Comparison of ENCODE assay signal across 8 mouse cellular contexts in the genomic region with DNA sequence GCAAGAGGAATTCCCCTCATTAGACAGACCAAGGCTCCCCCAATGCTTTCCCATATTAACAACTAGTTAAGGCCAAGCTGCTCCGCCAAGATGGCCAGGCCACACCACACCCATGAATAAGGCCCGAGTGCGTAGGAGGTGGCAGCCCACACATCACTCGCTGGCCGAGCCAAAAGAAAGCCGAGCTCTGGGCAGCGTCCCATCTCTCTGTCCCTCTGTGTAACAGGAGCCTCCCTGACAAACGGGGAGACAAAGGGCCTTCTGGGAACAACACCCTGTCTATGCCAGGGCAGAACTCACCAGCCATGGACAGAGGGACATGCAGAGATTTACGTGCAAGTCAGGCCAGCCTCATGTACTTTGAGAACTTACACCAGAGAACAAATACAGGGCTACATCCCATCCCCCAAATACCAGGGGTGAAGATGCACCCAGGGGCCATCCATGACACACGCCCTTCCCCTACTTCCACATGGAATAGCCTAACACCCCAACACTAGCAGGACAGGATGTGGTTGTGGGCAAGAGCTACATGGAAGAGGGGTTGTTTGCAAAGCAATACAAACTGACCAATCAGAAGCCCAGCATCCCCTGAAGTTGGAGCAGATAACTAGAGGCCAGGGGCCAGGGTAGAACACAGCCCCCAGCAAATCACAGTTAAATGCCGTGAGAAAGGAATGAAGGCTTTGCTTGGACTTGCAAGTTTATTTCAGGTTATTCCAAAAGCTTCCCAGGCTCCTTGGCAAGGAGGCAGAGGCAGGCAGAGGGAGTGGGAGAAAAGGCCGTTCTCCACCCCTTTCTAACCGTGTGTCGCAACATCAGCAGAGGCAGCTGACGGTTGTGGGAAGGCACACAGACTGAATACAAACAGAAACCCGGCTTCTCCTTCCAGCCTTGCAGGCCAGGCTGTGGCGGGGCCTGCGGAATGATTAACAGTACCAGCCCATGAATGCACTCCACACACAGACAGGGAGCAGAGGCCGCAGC. TPM values are rescaled to one million over a fixed set of nuclear protein-coding genes. Genes with fewer than 3 reads are reported as not detected.
DNase-seq lines count a peak whose midpoint lies in the region; ATAC-seq and TF ChIP-seq lines count a peak whose summit lies in the region.

No protein-coding gene starts in this region.

- H3K4me1 ChIP-seq in kidney, adult 2 months (ENCODE audit: control insufficient read depth, insufficient read depth, low read length): peaks cover 23% of the 10 kb centered on the region
- H3K4me1 ChIP-seq in liver, embryonic 16.5 days (ENCODE audit: control insufficient read depth, low read depth, low read length): peaks cover 5% of the 10 kb centered on the region; the same call in 1 of the 2 replicates

- no peak overlapping the region for H3K9ac ChIP-seq in liver, embryonic 16.5 days (ENCODE audit: low read depth, low read length)

- peak; percentile 82 for ATAC-seq in liver, embryonic 16.5 days (ENCODE audit: low read depth)

- H3K4me2 ChIP-seq in liver, embryonic 16.5 days (ENCODE audit: low read depth, low read length): no peak overlapping the region

- 54% methylated on average over 19 of the region's 19 CpGs for WGBS in kidney, adult 2 months
- WGBS in liver, embryonic 16.5 days (ENCODE audit: insufficient replicate concordance): 46% methylated on average over 19 of the region's 19 CpGs

- H3K4me3 ChIP-seq in kidney, adult 2 months (ENCODE audit: insufficient read depth, low read depth, low read length): no peak overlapping the region
- no peak overlapping the region for H3K4me3 ChIP-seq in liver, embryonic 16.5 days (ENCODE audit: low read depth, low read length)

- H3K27me3 ChIP-seq in kidney, adult 2 months (replicated peaks; ENCODE audit: control insufficient read depth, insufficient read depth, low read length): no peaks in the 10 kb centered on the region
- H3K27me3 ChIP-seq in liver, embryonic 16.5 days (ENCODE audit: control insufficient read depth, insufficient read depth, low read depth, low read length): no peaks in the 10 kb centered on the region

- no peaks in the 10 kb centered on the region for H3K36me3 ChIP-seq in kidney, adult 2 months (ENCODE audit: control insufficient read depth, insufficient read depth, low read length)
- no peaks in the 10 kb centered on the region for H3K36me3 ChIP-seq in liver, embryonic 16.5 days (ENCODE audit: control insufficient read depth, insufficient read depth)

- peak; percentile 49 for DNase-seq in layer of hippocampus, adult 11-12 months (ENCODE audit: low spot score)
- DNase-seq in layer of hippocampus, adult 9-10 months (ENCODE audit: low spot score): no peak
- peak; percentile 57 for DNase-seq in cerebellum, adult 8-10 months
- peak; percentile 92 for DNase-seq in gonadal fat pad, adult 2 months (ENCODE audit: low read depth)
- DNase-seq in kidney, adult 2 months: peak; percentile 87
- DNase-seq in right cerebral cortex, adult 2 months (ENCODE audit: low spot score in 2 of 2): peak; percentile 45 to 54
- no peak for DNase-seq in thymus, adult 18-20 months

- TF ChIP-seq CTCF in kidney, adult 2 months (conservative IDR thresholded peaks at IDR 0.05; ENCODE audit: insufficient read depth, insufficient read length, low read depth, low read length): no peak

- no peak for TF ChIP-seq POLR2A in kidney, adult 2 months (IDR thresholded peaks at IDR 0.05; ENCODE audit: low read depth, low read length)

- H3K27ac ChIP-seq in kidney, adult 2 months (ENCODE audit: insufficient read depth, low read depth, low read length): peak overlapping the region; percentile 75
- H3K27ac ChIP-seq in liver, embryonic 16.5 days (ENCODE audit: low read length): peak overlapping the region; percentile 55

- H3K9me3 ChIP-seq in liver, embryonic 16.5 days (replicated peaks; ENCODE audit: control insufficient read depth, low read length): no peaks in the 10 kb centered on the region

RNA-seq across cellular contexts. Expression of a gene that starts 30.8 kb away (rescaled TPM):
- polyA plus RNA-seq in gonadal fat pad, adult 2 months (2012; rRNA removed): 8.9 and 11.7 TPM in 2 replicates
- 9.2 and 10.1 TPM in 2 replicates for polyA plus RNA-seq in kidney, adult 2 months (2012; rRNA removed)
- 1.2 and 1.4 TPM in 2 replicates for polyA plus RNA-seq in liver, embryonic 16.5 days (2015; fragmentation: Nextera tagmentation; extraction: Ambion mirVana)

Comparison
In these comparisons a context has a peak if more than half of its experiments do, and no peak if none do; other contexts are left out.
1. DNase-seq: peak in layer of hippocampus, adult 11-12 months (single experiment), cerebellum, adult 8-10 months (single experiment), gonadal fat pad, adult 2 months (single experiment), kidney, adult 2 months (single experiment) and right cerebral cortex, adult 2 months (2 of 2); none in layer of hippocampus, adult 9-10 months (single experiment) and thymus, adult 18-20 months (0 of 2).